Mouse (Mus musculus) heart, embryonic 10.5 days (tissue): Measurements from ENCODE around the gene Tsnax. TPM values are rescaled to one million over a fixed set of nuclear protein-coding genes. Genes with fewer than 3 reads are reported as not detected.

ENCODE experiments used
- DNase-seq: peaks from one replicate; pipeline ENCODE4 v3.0.0-alpha.2; 2017; ENCODE audit warnings: low spot score
- H3K27ac ChIP-seq: fragments of 300-500 bp; sonication (generic); 2 replicates; pipeline ENCODE4 v1.5.1; 2016; ENCODE audit warnings: mild to moderate bottlenecking
- H3K27me3 ChIP-seq: fragments of 300-500 bp; sonication (generic); 2 replicates; pipeline ENCODE4 v1.6.1; 2016; ENCODE audit warnings: mild to moderate bottlenecking; ENCODE audit not compliant: poor library complexity, insufficient read depth, severe bottlenecking
- H3K36me3 ChIP-seq: fragments of 300-500 bp; sonication (generic); 2 replicates; pipeline ENCODE4 v1.6.1; 2016; ENCODE audit warnings: mild to moderate bottlenecking, moderate library complexity
- H3K4me1 ChIP-seq: fragments of 300-500 bp; sonication (generic); 2 replicates; pipeline ENCODE4 v1.6.1; 2016; ENCODE audit warnings: mild to moderate bottlenecking
- H3K4me3 ChIP-seq: fragments of 300-500 bp; sonication (generic); 2 replicates; pipeline ENCODE4 v1.5.1; 2016; ENCODE audit warnings: mild to moderate bottlenecking, moderate library complexity
- H3K9me3 ChIP-seq: fragments of 300-500 bp; sonication (generic); 2 replicates; pipeline ENCODE4 v1.6.1; 2016; ENCODE audit warnings: mild to moderate bottlenecking, moderate library complexity
- WGBS: fragments of 180-500 bp; shearing (Covaris S2); methylation state at CpG from one replicate; pipeline ENCODE4 v1.1.7; 2016; 5-methylcytosine and 5-hydroxymethylcytosine counted together
- polyA plus RNA-seq: library from polyadenylated mRNA; unstranded; fragments of >200 nt; fragmentation: Nextera tagmentation; extraction: Ambion mirVana; gene quantifications from 2 replicates; pipeline ENCODE4 v1.2.1, GENCODE M21; 2016

Tsnax gene
- polyA plus RNA-seq, 1 experiment from 2014 or later, result 118 TPM

DNA sequence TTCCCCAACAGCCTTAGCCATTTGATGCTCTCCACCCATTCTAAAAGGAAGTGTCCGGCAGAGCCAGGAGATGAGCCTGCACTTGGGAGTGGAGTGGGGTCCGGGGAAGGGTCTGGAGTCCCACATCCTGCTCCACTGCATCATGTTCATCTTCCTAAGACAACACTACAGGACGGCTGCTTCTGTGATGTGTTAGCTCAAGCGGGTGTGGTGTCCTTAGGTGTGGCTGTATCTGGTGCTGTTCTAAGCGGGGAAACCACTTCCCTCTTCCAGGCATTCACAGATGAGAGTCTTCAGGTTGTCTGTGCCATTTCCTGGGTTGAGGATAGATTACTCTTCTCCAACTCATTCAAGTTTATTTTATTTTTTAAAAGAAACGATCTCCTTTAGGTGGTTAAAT, 37.0 kb downstream of the Tsnax start:
- H3K27ac ChIP-seq, result no peak overlapping the region
- H3K27me3 ChIP-seq, result peaks cover 28% of the 10 kb centered on the region
- DNase-seq, result no peak
- H3K4me1 ChIP-seq, result peaks cover 10% of the 10 kb centered on the region
- H3K4me3 ChIP-seq, result no peak overlapping the region
- 77% methylated on average over 6 of the region's 6 CpGs for WGBS
- H3K9me3 ChIP-seq, result no peaks in the 10 kb centered on the region
- H3K36me3 ChIP-seq, result no peaks in the 10 kb centered on the region

- no peak overlapping the region for H3K27ac ChIP-seq
- no peaks in the 10 kb centered on the region for H3K9me3 ChIP-seq
- no peaks in the 10 kb centered on the region for H3K36me3 ChIP-seq
- WGBS, result 39% methylated on average over 2 of the region's 2 CpGs
- H3K4me1 ChIP-seq, result peaks cover 10% of the 10 kb centered on the region
- peaks cover 39% of the 10 kb centered on the region for H3K27me3 ChIP-seq
- no peak overlapping the region for H3K4me3 ChIP-seq
- peak; percentile 85 for DNase-seq
These were observed 39.2 kb downstream of the Tsnax start for GRCm38 (mm10) chr8:125052026-125052425.

DNA sequence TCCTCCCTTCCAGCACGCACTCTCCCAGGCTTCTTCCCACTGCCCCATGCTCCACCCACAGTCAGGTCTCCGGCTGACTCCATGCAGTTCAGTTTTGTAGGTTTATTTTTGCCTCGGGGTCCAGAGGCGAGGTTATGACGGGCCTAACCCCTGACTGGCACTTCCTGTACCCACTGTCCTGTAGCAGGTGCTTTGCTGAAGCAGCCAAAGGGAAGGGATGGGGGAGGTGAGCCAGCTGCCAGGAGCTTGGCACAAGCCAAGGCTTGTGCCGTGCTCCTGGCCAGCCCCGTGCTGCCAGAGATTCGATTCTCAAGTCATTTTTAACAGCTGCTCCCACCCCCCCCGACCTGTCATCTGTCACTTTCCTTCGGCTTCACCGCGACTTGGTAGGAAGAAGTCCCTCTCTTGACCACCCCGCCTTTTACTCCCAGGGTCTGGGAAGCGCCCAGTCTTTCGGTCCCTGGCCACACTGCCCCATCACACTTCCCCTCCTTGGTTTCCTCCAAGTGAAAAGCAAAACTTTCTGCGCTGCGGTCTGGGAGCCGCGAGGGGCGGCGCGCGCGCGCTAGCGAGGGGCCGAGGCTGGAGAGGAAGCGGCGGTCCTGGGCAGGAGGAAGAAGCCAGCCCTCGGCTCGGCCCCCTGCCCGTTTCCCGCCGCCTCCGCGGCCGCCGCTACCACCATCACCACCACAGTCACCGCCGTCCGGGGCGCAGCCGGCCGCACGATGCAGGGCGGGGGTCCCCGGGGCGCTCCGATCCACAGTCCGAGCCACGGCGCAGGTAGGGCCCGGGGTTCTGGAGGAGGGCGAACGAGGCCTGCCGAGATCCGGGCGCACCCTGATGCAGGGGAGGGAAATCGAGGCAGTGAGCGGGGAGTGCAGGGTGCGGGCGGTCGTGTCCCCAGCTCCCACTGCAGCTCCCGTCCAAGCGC, 41.0 kb downstream of the Tsnax start, which contains the start of gene Disc1:
Disc1 (plus strand) TSS at position 691 of the 931 bp plus-strand sequence.
- Histone ChIP-seq H3K4me1 (peaks cover 10% of the 10 kb centered on the region), H3K27me3 (peaks cover 39% of the 10 kb centered on the region), H3K27ac (peak within 1 kb of the TSS; percentile 91), H3K36me3 (no peaks in the 10 kb centered on the region), H3K4me3 (peak within 1 kb of the TSS; percentile 87), H3K9me3 (no peaks in the 10 kb centered on the region)
- 2% methylated on average over 64 of the region's 65 CpGs for WGBS
- DNase-seq, result no peak

DNA sequence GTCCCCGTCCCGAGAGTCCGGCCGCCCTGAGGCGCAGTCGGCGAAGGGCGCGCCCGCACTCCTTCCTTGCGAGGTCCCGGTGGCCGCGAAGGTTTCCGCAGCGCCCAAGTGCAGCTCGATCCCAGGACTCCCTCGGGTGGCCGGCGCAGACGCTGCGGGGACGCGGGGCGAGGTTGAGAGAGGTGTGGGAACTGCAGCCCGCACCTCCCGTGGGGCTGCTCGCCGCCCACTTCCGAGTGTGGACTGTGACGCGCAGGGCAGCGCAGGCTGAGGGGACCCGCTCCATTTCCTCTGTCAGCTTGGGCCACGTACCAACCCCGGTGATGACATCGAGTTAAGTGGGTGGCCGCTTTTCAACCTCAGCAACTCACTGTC, 41.6 kb downstream of the Tsnax start:
- Histone ChIP-seq H3K27me3 (peaks cover 39% of the 10 kb centered on the region), H3K36me3 (no peaks in the 10 kb centered on the region), H3K9me3 (no peaks in the 10 kb centered on the region), H3K27ac (peak overlapping the region; percentile 91), H3K4me3 (peak overlapping the region; percentile 87), H3K4me1 (peaks cover 8% of the 10 kb centered on the region; the same call in 1 of the 2 replicates)
- no peak for DNase-seq
- WGBS, result under 1% methylated on average over 38 of the region's 38 CpGs

- no peak overlapping the region for H3K27ac ChIP-seq
These were observed 48.1 kb downstream of the Tsnax start for GRCm38 (mm10) chr8:125060904-125061303.

GRCm38 (mm10) chr8:125065596-125065995, 52.8 kb downstream of the Tsnax start:
- no peak overlapping the region for H3K27ac ChIP-seq
- WGBS, result 53% methylated on average over 6 of the region's 6 CpGs
- peaks cover 27% of the 10 kb centered on the region; the same call in 1 of the 2 replicates for H3K4me1 ChIP-seq
- H3K9me3 ChIP-seq, result no peaks in the 10 kb centered on the region
- no peak for DNase-seq
- no peaks in the 10 kb centered on the region for H3K27me3 ChIP-seq
- H3K36me3 ChIP-seq, result no peaks in the 10 kb centered on the region
- no peak overlapping the region for H3K4me3 ChIP-seq

More at GRCm38 (mm10) chr8:125060904-125061303, 48.1 kb downstream of the Tsnax start:
- no peak for DNase-seq
- Histone ChIP-seq H3K4me1 (0 out of 2 replicates have a peak, but pooled peaks cover 3% of the 10 kb centered on the region), H3K9me3 (no peaks in the 10 kb centered on the region), H3K27me3 (no peaks in the 10 kb centered on the region), H3K36me3 (no peaks in the 10 kb centered on the region), H3K4me3 (no peak overlapping the region)
- 74% methylated on average over 8 of the region's 8 CpGs for WGBS

DNA sequence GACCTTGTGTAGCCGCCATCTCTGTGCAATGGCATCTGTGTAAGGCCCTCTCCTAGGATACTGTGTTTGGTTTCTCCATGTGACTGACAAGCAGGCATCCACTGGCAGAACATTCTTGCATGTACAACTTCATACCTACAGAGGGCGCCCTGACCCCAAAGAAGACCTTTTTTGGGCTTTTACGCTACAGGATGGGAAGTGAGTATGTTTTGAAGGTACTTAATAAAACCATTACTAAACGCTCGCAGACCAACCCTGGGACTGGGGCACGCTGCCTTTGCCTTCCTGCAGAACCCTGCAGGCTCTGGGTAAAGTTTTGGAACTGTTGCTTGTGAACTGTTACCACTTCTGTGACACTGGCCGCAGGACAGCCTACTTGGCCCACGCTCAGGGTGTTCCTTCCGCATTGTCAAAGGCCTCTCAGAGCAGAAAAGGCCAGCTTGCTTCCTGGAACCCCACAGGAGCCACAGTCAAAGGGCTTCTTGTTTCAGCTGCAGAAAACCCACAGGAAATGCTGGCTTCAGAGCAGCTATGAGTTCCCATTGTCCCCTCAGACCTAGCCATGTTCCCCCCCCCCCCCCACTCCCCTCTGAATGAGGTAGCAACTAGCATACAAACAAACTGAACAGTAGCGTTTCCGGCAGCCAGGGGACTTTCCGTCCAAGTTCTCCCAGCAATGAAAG, 54.3 kb downstream of the Tsnax start:
- Histone ChIP-seq H3K4me1 (peaks cover 27% of the 10 kb centered on the region; the same call in 1 of the 2 replicates), H3K27ac (peak overlapping the region; percentile 62), H3K4me3 (0 out of 2 replicates have a peak overlapping the region, but pooled peaks have one; percentile 3), H3K9me3 (no peaks in the 10 kb centered on the region), H3K36me3 (no peaks in the 10 kb centered on the region), H3K27me3 (no peaks in the 10 kb centered on the region)
- peak; percentile 83 for DNase-seq
- 39% methylated on average over 12 of the region's 12 CpGs for WGBS

DNA sequence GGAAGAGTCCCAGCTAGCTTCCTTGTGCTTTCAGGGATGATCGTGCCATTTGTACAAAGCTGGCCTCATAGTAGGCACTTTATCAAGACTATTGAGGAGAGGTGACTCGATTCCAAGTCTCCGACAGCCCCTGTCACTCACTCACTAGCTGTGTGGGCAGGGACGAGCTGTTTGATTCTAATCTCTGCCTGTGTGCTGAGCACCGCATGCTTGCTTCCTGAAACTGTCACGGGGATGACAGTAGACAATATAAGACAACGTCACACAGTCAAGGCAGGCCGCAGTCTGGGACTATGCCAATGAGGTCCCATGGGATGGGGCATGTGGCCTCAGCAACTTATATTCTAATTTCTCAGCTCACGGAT, 54.8 kb downstream of the Tsnax start:
- no peak for DNase-seq
- Histone ChIP-seq H3K4me3 (no peak overlapping the region), H3K36me3 (no peaks in the 10 kb centered on the region), H3K27me3 (no peaks in the 10 kb centered on the region), H3K4me1 (peaks cover 32% of the 10 kb centered on the region; the same call in 1 of the 2 replicates), H3K27ac (peak overlapping the region; percentile 62; the same call in 1 of the 2 replicates), H3K9me3 (no peaks in the 10 kb centered on the region)
- 61% methylated on average over 9 of the region's 9 CpGs for WGBS

DNA sequence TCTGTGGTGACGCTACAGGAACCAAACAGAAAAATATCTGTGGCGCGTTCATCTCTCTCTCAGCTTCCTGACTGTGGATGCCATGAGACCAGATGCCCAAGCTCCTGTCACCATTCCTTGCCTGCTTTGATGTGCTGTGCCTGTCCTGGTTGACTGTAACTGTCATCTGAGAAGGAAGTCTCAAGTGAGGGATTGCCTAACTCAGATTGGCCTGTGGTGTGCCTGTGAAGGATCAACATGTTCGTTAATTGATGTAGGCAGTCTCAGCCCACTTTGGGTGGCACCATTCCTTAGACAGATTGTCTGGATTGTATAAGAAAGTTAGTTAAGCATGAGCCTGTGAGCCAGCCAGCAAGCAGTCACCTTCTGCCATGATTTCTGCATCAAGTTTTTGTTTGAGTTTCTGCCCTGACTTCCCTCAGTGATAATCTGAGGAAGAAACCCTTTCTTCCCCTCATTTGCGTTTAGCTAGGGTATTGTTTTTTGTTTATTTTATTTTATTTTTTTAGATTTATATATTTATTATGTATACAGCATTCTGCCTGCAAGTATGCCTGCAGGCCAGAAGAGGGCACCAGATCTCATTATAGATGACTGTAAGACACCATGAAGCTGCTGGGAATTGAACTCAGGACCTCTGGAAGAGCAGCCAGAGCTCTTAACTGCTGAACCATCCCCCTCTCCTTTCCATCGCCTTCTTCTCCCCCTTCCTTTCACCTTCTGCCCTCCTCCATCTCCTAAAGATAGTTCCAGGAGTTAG, 55.5 kb downstream of the Tsnax start:
- WGBS, result 80% methylated on average over 6 of the region's 6 CpGs
- no peak overlapping the region for H3K4me3 ChIP-seq
- DNase-seq, result no peak
- H3K4me1 ChIP-seq, result peaks cover 38% of the 10 kb centered on the region
- no peaks in the 10 kb centered on the region for H3K36me3 ChIP-seq
- H3K27me3 ChIP-seq, result no peaks in the 10 kb centered on the region
- 0 out of 2 replicates have a peak overlapping the region, but pooled peaks have one; percentile 62 for H3K27ac ChIP-seq
- H3K9me3 ChIP-seq, result no peaks in the 10 kb centered on the region

DNA sequence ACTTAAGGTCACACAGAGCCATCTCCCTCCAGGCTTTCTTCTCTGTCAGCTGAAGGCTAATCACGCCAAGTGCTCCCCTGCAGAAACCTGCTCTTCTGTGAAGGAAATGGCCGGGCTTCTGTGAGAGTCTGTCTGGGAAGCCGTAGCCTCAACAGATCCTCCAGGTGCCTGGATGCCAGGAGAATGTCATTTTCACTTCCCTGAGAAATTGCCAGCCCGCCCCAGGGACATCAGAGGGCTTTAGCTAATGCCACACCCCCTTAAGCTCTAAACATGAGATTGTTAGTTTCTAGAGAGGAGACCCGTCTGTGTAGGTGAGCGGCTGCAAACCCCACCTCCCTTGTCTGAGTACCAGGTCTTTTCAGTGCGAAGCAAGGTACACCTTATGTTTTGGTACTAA, 56.5 kb downstream of the Tsnax start:
- peaks cover 44% of the 10 kb centered on the region for H3K4me1 ChIP-seq
- no peaks in the 10 kb centered on the region for H3K36me3 ChIP-seq
- no peak overlapping the region for H3K4me3 ChIP-seq
- 0 out of 2 replicates have a peak overlapping the region, but pooled peaks have one; percentile 5 for H3K27ac ChIP-seq
- no peaks in the 10 kb centered on the region for H3K27me3 ChIP-seq
- 65% methylated on average over 7 of the region's 7 CpGs for WGBS
- DNase-seq, result no peak
- no peaks in the 10 kb centered on the region for H3K9me3 ChIP-seq

DNA sequence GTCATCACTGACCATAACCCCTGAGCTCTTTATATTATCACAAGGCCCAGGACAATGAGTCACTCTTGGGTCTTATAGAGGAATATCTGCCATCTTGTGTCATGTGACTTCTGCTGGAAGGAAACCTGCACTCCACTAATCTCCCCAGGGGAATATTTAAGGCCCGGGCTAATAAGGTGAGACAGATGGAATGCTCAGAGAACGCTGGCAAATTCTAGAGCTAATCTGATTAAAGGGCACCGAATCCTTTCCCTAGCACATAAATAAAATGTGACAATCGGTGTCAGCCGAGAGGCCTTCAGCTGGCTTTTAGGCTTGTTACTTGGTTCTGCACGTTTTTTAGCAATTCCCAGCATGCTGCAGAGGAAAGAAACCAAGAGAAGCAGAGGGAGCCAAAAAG, 56.9 kb downstream of the Tsnax start:
- no peaks in the 10 kb centered on the region for H3K36me3 ChIP-seq
- peaks cover 48% of the 10 kb centered on the region for H3K4me1 ChIP-seq
- no peak for DNase-seq
- no peaks in the 10 kb centered on the region for H3K9me3 ChIP-seq
- peak overlapping the region; percentile 22; the same call in 1 of the 2 replicates for H3K27ac ChIP-seq
- H3K4me3 ChIP-seq, result no peak overlapping the region
- no peaks in the 10 kb centered on the region for H3K27me3 ChIP-seq
- 61% methylated on average over 6 of the region's 6 CpGs for WGBS

DNA sequence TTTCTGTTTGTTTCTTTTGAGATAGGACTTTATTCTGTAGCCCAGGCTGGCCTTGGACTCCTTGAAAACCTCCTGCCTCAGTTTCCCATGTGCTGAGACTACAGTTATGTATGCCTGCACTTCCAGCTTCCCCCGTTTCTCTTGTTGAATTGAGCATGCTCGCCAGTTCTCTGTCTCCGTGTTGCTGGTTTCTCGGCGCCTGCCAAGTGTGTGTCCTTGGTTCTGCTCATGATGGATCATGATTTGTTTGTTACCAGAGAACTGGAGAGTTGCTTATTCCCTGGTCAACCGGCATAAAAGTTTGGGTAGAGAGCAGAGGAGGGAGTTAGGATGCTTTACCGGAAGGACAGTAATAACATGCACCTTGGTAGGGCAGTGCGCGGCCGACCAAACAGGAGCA, 61.3 kb downstream of the Tsnax start:
- no peak overlapping the region for H3K27ac ChIP-seq
- no peaks in the 10 kb centered on the region for H3K27me3 ChIP-seq
- peaks cover 57% of the 10 kb centered on the region for H3K4me1 ChIP-seq
- no peak for DNase-seq
- H3K36me3 ChIP-seq, result no peaks in the 10 kb centered on the region
- WGBS, result 94% methylated on average over 10 of the region's 10 CpGs
- H3K4me3 ChIP-seq, result no peak overlapping the region
- no peaks in the 10 kb centered on the region for H3K9me3 ChIP-seq
